Mouse (Mus musculus) G1E (cell line): ENCODE results near the gene Kcnq2.

Experiments
- CTCF ChIP-seq: IDR thresholded peaks from 2 replicates; pipeline ENCODE4 v1.5.1; 2012; ENCODE audit warnings: low read depth, low read length, inconsistent platforms, mixed read lengths
- GATA1 ChIP-seq: IDR thresholded peaks from 2 replicates; pipeline ENCODE4 v1.6.1; 2012; ENCODE audit warnings: borderline replicate concordance, low read length, inconsistent platforms, mixed read lengths
- POLR2AphosphoS5 ChIP-seq: IDR thresholded peaks from 2 replicates; pipeline ENCODE4 v1.6.1; 2012; ENCODE audit warnings: low read depth, low read length, inconsistent platforms; ENCODE audit not compliant: insufficient replicate concordance

DNA sequence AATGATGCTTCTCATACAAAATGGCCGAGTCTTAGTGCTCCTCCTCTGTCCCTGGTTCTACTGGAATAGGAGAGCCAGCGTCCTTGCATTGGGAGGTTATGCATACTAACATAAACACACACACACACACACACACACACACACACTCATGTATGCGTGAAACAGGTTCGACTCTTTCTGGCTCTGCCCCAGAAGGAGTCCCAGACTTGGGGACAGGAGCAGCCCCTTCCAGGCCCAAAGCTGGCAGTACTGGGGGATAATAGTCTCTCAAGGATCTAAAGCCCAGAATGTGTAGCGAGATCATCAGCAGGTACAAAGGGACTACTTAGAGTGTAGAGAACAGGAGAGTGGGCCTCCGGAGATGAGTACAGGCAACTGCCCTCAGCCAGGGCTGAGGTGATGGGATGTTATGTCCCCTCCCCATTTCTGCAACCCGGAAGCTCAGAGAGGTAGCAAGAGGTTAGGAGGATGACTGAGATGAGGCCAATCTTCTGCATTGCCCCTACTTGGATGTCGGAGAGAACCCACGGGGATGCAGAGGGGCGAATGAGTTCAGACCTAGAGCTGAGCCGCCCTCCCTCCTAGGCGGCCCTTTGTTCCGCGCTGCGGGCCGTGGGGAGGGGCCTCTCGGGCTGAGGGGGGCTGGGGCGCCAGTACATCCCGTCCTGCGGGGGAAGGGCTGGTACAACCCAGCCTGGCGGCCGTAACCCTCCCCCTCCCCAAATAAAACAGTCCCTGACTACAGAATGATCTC lies 1.1 kb downstream of the Kcnq2 start:
- no peak for TF ChIP-seq CTCF
- TF ChIP-seq GATA1: no peak
- no peak for TF ChIP-seq POLR2AphosphoS5
